Mouse (Mus musculus) adrenal gland, adult (tissue): ENCODE results near the gene Slc43a1.
"Not testable (repeated sequence)": the region's sequence is repeated elsewhere in the genome, so short reads cannot be mapped to it uniquely, and the experiment has no call there.

Experiments
- DNase-seq, 2 experiments: peaks; one replicate each; pipeline ENCODE4 v3.0.0; 2022 to 2023; ENCODE audit warnings: low spot score in 1 of 2; ENCODE audit not compliant: inconsistent age in 2 of 2

Gene Slc43a1

DNA sequence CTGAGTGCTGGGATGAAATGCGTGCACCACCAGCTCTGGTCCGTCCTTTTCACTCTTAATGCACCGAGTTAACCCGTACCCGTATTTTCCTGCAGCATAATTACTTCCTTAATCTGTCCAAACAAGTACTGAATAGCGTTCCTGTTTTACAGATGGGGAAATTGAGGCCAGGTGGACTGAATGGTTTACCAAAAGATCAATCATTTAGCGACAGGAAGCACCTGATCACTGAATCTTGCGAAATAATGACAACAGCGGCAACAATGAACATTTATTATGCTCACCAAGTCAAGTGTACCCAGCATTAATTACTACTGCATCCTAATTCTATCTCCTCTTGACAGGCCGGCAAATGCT, at the start of gene Slc43a1:
Gene Slc43a1 (plus strand): TSS at position 258 of the 357 bp plus-strand sequence.
- no peak for DNase-seq

DNA sequence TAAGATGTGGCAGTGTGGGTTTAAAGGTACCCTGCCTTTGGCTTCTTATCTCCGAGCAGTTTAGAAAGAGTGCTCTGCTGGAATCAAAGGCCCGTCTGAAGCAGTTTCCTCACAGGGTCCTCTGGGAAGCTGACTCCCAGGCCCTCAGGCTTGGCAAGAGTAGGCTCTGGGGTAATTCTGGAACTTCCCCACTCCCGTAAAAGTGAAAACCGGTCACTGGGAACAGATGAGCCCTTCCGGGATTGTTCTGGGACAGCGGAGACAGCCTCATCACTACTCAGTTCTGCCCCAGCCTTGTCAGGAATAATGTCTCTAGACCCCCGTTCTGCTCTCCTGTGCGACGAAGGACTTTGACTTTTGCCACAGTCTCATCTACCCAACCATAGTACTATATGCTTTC, 48.2 kb upstream of the Slc43a1 start:
- DNase-seq, result no peak

DNA sequence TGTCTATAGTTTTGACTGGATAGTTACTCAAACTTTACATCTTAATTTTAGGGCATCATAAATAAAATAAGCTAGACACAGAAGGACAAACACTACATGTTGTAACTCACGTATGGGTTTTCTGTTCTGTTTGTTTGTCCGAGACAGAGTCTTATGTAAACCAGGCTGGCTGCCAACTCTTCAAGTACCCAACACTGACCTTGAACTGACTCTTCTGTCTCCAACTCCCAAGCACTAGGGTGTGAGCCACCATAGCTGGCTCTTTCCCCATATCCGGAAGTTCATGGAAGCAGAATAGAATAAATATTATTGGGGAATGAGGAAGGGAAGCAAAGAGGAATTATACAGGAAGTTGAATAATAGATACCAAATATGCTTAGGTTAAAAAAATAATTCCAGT, 46.1 kb upstream of the Slc43a1 start:
- DNase-seq, result peak in 1 of 2 experiments; percentile 59

DNA sequence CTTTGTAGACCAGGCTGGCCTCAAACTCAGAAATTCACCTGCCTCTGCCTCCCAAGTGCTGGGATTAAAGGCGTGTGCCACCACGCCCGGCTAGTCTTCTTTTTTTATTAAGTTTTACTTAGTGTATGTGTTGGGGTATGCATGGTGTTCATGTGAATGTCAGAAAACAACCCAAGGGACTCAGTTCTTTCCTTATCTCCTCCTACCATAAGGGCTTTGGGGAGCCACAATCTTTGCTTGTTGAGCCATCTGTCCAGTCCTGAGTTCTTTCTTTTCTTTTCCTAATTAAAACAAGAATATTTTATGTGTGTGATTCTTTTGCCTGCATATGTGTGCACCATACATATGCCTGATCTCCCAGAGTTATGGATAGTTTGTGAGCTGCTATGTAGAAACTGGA, 45.5 kb upstream of the Slc43a1 start:
- no peak for DNase-seq

DNA sequence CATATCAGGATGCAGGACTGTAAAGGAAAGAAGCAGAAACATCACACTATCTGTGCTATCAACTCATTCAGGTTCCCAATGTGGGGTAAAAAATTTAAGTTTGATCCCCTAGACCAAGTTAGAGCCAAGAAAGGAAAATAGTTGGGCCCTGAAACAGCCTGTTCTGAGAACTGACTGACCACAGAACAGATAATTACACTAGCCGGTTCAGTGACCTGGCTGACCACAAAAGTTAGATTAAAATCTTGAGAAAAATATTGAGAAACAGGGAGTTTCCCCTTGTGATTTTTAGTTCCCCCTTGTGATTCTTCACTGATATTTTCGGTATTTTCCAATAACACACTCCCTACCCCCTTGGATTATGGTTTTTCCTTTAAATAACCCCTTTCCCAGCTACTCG, 44.8 kb upstream of the Slc43a1 start:
- DNase-seq, result no peak

DNA sequence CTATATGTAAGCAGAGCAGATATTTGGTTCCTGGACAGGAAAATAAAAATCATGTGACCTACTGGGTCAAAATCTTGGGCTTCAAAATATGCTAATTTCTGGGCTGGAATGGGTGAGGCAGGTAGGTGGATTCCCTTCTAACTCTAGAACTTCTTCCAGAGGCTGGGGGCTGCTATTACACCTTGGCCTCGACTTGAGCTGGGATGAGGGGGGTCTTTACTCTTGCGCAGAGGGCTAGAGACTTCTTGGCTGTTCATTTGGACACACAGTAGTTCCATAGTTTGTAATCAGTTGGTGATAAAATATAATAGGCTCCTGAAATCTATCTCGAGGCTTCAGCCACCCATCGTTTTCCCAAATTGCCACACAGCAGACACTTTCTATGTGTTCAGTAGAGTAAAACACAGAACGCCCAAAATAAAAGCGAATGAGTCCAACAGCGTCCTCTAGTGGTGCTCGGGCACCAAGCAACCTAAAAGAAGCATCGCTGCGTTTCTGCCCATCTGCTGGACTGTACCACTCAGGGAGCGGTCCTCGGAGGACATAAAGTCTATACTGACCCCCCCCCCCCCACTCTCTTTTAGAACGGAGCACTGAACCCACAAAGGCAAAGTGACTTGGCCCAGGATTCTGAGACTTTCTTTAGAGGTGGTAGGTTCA, 40.7 kb upstream of the Slc43a1 start:
- peak; percentile 77 to 92 for DNase-seq

DNA sequence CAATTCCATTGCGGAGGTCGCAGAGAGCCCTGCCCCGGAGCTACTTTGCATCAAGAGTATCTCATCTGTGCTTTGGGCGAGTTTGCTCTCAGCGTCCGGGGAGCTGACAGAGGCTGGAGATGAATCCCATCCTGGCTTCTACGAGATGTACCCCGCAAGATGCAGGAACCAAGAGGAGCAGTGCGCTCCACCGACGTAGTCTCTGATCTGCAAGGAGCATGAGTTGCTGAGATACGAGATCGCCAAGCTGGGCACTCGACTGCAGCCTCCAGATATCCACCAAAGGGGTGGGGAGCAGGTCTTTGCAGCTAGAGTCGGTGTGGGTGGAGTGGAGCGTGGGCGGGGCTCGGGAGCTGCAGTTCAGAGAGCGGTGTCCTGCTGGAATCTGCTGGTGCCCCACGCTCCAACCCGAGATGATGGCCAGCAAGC, 40.1 kb upstream of the Slc43a1 start, which contains the start of gene Ube2l6:
Gene Ube2l6 (plus strand): TSS at position 336 of the 429 bp plus-strand sequence.
- DNase-seq, result peak; percentile 78 to 91

DNA sequence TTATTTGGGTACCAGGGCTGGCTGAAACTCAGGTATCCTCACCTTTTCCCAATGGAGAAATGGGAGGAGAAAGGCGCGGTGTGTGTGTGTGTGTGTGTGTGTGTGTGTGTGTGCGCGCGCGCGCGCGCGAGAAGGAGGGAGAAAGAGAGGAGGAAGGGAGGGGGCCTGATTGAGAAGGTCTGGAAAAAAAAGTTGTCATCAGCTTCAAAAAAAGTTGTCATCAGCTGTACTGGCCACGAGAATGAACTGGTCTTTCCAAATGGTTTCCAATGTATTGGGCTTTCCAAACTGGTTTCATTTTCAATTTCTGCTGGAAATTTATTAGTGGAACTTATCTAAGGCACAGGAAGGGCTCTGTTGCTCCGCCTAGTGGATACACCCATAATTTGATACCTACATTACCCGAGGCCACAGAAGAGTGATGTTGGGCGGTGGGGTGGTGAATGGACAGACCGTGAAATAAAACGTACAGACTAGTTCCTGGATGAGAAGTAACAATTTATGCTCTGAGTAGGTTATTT, 39.5 kb upstream of the Slc43a1 start:
- peak; percentile 70 to 93 for DNase-seq

DNA sequence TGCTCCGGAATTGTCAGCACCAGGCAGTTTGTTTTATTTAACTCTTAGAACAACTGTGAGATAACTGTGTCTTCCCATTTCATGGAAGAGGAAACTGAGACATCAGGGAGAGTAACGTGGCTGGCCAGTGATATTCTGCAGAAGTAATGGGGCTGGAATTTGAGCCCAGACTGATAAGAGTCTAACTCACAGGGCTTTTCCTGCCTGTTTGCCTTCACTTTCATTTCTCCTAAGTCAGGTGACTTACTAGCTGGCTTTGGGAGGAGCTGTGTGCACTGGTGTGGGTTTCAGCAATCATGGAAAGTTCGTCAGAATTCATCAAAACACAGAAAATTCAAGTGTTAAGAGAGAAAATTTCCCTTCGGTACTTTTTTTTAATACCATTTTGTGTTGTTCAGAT, 38.3 kb upstream of the Slc43a1 start:
- DNase-seq, result peak in 1 of 2 experiments; percentile 39

DNA sequence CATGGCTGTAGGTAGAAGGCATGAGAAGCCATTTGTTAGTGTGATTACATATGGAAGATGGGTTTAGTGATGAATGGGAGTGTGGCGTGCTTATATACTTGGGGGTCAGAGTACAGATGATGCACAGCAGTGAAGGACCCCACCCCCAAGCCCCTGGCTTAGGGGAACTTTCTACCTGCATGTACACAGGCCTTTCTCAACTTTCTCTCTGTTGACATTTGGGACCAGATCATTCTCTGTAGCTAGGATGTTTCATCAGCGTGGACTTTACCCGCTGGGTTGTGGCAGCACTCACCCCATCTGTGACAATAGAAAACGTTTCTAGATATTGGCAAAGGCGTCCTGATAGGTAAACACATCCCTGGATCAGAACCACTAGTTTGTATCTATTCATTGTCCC, 37.4 kb upstream of the Slc43a1 start:
- not testable (repeated sequence) for DNase-seq

DNA sequence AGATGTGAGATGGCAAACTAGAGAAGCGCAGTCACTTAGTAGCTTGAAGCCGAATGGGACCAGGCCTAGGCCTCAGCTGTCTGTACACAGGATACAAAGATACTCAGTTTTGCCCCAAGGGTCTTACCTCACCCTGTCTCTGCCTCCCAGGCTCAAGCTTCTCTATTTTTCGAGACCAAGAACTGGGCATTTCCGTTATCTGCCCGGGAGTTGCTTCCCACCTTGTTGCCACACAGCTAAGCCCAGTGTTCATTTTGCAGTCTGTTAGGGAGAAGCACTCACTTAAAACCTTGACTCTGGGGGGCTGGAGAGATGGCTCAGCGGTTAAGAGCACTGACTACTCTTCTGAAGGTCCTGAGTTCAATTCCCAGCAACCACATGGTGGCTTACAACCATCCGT, 34.7 kb upstream of the Slc43a1 start:
- DNase-seq, result no peak

DNA sequence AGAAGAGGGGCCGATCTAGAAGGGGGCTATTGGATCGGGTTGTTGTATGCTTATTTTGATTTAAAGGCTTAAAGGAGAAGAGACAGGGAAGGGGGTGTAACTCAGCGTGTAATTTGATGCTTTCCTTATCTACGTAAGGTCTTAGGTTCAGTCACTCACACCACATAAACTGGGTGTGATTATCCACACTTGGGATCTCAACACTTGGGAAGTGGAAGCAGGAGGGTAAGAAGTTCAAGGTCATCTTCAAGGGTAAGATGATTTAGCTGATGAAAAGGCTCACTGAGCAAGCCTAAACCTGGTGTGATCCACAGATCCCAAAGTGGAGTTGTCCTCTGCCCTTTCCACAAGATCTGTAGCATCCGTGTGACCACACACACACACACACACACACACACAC, 32.1 kb upstream of the Slc43a1 start:
- DNase-seq, result no peak

DNA sequence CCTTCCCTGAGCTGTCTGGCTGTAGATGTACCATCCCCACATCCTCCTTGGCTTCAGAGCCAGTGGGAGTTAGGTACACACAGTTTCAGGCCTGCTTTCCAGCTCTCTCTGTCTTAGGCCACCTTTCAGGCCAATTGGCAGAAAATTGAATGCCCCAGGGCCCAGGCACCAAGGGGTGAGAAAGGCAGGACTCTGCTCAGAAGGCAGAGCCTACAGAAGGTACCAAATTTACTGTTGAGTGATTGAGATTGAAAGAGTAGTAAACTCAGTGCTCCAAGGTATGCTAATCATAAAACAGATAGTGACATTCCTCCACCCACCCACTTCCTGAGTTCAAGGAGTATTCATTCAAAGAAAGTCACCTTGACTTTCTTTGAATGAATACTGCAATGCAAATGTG, 29.3 kb upstream of the Slc43a1 start:
- no peak for DNase-seq

DNA sequence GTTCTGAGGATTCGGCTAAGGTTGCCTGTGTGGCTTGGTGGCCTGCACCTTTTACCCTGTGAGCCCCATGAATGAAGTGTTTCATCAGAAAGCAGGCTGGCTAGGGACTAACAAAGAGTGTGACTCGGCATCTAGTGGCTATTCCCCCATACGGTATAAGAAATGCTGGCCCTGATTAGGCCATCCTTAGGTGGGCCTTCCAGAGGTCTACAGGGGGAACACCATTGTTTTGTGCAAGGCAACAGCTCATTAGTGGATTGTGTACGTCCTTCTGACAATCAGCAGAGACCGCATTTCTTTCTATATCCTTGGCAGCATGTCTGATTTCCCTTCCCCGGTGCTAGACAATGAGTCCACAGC, 28.1 kb upstream of the Slc43a1 start:
- DNase-seq, result no peak

DNA sequence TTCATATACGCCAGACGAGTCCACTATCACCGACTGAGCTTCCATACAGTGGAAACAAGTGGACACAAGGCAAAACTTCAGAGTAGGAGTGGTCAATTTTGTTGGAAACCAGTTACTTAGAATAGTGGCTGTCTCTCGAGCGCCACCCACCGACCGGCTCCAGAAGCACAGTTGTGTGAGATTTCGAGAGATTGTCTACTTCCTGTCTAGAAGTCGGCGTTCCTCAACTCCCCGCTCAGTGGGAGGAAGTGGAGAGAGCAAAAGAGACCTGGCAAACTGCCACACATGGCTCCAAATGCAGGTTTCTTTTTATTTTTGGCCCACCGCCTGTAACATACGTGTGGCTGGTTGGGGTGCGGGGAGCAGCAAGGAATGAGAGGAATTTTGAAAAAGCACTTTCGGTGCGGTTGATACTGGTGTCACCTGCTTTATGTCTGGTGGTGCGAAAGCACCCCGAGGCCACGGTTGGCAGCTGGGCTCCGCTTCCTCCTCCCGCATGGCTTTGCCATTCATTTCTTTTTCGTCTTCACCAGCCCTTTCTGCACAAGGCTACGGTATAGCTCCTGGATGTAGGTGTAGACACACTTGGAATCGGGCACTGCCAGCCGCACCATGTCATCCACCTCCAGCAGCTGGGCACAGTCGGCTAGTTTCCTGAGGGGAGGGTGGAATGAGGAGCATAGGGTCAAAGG, 27.6 kb upstream of the Slc43a1 start:
- DNase-seq, result peak; percentile 82 to 95

DNA sequence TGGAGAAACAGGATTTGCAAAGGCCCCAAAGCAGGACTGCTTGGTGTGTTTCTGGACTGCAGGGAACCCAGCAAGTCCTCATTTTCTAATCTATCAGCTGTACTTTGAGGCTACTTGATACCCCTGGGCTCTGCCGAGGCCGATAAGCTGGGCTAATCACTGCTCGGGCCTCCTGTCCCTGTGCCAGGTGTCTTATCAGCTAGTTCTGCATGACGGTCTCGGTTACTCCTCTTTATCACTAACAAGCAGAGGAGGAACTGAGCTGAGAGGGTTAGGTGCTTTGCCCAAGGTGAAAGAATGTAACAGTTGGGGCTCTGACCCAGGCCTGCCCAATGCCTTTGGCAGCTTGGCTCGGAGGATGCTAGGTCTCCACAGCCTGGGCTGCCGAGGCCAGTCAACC, 26.8 kb upstream of the Slc43a1 start:
- DNase-seq, result no peak

DNA sequence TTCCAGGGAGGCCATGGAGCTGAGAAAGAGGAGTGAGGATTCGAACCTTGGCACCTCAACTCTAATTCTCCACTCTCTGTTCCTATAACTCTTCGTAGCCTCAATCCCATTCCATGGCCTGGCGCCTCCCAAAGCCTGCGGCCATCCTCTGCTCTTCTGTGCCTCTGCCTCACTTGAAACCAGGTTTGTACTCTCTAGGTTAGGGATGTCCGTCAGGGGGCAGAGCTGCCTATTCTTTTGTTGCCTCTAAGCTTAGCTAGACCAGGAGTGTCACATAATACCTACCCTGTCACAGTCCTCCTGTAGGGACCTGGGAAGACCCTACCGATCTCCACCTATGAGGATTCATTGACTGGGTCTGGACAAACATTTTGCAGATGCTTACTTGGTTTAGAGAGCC, 26.0 kb upstream of the Slc43a1 start:
- DNase-seq, result no peak

DNA sequence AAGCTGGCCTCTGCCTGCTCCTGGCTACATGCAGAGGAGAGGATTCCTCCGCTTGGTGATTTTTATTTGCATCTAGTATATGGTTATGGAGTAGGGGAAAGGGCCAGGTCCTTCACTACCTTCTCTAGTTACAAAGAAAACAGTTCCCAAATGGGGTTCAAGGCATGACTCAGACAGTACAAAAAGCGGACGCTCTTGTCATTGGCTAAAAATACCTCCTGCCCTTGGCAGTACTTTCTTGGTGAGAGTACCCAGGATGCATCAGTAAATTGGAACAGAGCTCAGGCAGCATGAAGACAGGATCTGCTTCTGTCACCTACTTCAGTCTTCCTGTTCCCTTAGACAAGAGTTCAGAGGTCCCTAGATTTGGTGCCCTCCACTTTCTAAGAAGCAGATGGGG, 18.8 kb upstream of the Slc43a1 start:
- DNase-seq, result peak in 1 of 2 experiments; percentile 38

DNA sequence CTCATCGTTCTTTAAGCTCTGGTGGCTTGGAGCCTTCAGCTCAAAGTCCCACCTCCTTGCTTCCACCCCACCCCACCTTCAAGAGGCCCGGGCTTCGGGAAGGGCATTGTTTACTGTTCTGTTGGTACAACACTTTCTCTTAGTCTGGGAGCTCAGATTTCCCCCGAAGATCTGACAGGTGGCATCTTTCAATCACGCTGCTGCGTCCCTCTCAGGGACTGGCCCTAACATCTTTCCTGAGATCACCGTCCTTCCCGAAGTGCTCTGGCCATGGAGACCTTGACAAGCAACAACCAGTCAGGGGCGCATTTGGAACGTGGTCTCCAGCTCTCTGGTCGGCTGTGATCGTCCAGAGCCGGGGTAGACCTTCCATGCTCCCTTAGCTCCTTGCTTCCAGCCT, 16.1 kb upstream of the Slc43a1 start, which contains the start of gene Smtnl1:
Gene Smtnl1 (minus strand): TSS at position 101 of the 400 bp plus-strand sequence.
- no peak for DNase-seq

DNA sequence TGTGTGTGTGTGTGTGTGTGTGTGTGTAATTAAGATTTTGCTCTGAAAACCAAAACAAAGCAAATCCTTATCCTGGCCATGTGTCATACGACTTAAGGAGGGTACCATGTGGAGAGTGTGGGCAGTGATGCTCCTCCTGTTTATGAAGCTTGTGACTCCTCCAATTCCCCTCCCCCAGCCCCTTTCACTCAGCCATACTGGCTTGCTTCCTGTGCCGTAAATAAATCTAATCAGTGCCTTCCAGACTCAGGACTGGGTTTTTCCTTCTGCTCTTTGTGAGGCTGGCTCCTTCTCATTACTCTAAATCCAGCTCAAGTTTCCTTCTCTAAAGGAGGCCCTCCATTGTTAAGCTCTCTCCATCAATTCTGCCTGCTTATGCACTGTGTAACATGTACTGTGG, 15.4 kb upstream of the Slc43a1 start:
- DNase-seq, result no peak

DNA sequence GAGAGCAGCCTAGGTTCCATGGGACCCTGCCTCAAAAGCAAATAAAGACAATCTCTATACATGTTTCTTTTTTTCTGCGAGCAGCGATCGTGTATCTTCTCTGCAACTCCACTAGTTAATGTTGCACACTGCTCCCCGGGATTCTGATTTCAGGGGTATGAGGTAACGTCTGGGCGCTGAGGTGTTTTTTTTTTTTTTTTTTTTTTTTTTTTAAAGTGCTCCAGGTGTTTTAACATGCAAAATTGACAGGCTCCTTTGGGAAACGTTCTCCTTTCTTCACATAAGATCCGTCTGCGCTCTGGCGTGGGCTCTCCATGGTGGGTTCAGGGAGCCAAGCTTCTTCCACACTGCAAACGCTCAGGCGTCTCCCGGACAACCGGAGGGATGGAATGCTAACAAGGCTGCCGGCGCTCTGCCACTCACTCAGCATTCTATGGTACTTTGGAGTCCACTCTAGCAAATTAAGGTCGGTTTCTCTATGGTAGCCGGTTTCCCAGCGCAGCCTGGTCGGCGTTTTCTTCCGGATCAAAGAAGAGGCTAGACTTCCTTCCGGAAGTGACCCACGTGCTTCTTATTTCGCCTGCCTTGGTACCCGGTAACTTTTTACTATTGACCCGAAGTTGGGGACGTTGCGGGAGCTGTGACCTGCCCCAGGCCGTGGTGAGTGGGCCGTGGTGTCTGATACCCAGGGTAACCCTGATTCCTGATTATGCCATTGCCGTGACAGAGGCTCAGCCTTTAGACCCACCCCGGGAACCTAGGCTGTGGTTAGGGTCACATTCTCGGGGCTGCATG, 12.0 kb upstream of the Slc43a1 start, which contains the start of gene Timm10:
Gene Timm10 (plus strand): TSS at position 510 of the 795 bp plus-strand sequence.
- peak; percentile 90 to 96 for DNase-seq
